Mouse (Mus musculus) gastrocnemius, adult 18-20 months (tissue): ENCODE measurements around the gene Bach2. TPM values are rescaled to one million over a fixed set of nuclear protein-coding genes. Genes with fewer than 3 reads are reported as not detected.

Experiments used
- DNase-seq: peaks from one replicate; pipeline ENCODE4 v3.0.0; 2021; ENCODE audit warnings: low spot score
- total RNA-seq, 2 experiments: library from RNA; stranded (reverse); gene quantifications; 2 replicates each; pipeline ENCODE4 v1.2.3; 2021

The Bach2 gene
- total RNA-seq, 2 experiments from 2014 or later: 2.6 to 3.4 TPM

DNA sequence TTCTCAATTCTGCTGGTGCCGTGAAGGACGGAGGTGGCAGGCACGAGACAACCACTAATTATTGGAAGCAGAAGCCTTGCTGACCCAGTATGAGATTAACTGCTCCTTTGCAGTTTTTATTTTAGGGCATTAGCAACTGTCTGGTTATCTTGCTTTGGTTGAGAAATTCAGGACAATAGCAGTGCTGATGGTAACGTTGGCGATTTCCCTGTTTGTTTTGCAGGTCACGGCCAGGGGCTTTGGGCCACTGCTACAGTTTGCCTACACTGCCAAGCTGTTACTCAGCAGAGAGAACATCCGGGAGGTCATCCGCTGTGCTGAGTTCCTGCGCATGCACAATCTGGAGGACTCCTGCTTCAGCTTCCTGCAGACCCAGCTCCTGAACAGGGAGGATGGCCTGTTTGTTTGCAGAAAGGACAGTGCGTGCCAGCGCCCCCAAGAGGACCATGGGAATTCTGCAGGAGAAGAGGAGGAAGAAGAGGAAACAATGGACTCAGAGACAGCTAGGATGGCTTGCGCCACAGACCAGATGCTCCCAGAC lies 323.0 kb downstream of the Bach2 start:
- peak; percentile 23 for DNase-seq

DNA sequence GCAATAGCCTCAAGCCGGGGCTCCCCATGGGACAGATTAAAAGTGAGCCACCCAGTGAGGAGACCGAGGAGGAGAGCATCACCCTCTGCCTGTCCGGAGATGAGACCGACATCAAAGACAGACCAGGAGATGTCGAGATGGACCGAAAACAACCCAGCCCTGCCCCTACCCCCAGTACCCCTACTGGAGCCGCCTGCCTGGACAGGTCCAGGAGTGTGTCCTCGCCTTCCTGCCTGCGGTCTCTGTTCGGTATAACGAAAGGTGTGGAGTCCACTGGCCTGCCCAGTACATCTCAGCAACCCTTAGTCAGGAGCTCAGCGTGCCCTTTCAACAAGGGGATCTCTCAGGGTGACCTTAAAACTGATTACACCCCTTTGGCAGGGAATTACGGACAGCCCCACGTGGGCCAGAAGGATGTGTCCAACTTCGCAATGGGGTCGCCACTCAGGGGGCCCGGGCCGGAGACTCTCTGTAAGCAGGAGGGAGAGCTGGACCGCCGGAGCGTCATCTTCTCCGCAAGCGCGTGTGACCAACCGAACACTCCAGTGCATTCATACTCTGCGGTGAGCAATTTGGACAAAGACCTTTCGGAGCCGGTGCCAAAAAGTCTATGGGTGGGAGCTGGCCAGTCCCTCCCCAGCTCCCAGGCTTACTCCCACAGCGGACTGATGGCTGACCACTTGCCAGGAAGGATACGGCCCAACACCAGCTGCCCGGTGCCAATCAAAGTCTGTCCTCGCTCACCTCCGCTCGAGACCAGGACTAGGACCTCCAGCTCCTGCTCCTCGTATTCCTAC lies 323.9 kb downstream of the Bach2 start:
- no peak for DNase-seq

DNA sequence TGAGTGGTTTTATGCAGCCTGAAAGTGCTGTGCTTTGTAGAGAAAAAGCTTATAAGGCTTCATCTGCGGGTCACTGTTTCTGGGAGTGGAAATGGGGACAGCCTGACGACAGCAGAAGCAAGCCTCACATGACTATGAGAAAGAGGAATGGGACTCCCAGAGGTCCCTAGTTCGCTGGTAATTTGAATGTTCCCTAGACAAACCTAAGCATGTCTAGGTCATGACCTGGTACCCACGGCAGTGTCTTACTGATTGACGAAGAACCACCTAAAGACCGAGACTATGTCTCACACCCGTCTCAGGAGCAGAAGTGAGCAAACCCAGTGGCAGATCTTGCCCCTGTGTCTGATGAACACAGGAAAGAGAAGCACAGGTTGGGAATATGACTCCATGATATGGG lies 325.8 kb downstream of the Bach2 start:
- DNase-seq: no peak

DNA sequence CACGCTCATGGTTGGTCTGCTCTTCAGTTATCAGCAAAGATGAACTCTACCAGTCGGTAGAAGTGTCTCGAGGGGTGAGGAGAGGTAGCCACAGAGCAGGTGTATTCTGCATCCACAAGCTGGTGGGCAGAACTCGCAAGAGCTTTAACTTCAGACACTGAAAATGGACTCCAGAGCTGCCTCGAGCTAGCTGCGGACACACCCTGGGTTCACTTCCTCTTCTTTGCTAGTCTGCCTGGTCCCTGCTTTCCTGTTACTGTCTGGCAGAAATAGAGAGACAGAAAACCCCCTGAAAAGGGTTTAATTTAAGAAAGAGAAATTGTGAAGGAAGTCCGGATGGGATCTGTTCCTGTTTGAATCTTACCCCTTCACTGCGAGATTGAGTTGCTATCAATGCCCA lies 326.3 kb downstream of the Bach2 start:
- no peak for DNase-seq

- DNase-seq: no peak
These were observed 330.4 kb downstream of the Bach2 start for GRCm38 (mm10) chr4:32569054-32569453.

DNA sequence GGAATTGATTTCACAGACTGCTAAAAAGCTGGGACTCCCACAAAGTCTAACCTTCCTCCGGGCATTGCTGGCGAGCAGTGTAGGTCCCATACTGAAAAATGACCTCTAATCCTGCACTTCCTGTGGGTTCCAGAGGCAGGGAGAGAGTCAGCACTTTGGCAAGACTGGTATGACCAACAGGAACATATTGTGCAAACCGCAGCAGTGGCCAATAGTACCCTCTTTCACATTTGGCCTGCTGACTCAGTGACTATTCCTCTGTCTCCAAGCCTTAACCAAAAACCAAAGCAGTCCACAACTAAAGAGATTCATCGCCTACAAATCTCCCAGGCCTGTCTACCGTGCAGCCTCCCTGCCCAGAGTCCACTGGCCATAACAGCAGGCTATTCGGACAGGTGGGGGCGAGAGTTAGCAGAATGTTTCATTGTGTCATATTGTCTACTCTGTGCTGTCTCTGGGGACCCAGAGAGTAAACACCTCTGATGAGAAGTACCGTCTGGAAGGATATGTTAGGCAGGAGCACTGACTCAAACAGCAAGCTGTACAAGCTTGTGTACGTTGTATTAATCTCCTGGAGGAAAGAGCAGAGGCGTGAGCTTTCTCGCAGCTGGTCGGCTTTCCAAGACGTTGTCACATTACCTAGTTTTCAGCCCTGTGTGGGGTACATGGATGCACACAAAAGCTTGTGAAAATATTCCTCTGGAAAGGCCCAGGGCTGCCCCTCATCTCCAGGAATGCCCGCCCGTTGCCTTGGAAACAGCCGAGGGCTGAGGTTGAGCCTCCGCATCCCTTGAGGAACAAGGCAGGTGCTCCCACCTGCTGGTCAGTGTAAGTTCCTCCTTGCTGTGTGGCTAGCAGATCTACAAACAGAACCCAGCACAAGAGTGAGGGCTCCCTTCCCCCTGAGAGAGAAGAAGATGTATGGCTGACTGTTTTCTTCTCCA lies 331.7 kb downstream of the Bach2 start:
- peak; percentile 32 for DNase-seq

DNA sequence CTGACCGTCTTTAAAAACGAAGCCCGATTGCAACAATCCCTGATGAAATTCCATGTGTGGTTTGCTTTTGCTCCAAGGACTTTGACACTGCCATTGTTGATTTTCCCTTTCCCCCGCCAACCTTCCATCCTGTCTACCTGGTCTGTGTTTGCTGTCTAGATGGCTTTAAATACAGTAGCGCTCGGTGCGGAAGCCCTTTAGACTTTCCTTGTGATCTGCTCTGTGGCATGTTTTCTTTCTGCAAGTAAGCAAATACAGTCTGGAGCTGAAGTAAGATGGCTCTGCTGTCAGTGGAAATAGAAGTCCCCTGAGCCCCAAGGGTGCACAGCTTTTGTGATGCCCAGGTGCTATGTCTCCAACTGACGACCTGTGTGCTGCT lies 332.3 kb downstream of the Bach2 start:
- no peak for DNase-seq

DNA sequence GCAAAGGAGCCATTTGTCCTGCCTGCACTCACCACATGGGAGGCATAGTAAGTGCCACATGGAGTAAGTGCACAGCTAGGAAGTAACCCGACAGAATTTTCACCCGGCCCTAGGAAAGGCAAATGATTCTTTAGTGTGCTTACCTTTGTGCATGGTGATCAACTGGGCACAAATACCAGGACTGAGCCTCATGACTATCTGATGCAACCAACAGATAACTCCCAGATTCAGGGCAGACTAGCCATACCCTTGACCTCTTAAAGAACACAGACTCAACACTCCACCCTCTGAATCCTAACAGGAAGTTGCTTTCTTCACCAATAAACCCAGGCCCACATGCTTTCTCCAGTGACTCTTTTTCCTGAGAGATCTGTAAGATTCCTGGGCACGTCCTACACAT lies 332.8 kb downstream of the Bach2 start:
- DNase-seq: no peak

GRCm38 (mm10) chr4:32572118-32572517 lies 333.5 kb downstream of the Bach2 start:
- peak; percentile 70 for DNase-seq

DNA sequence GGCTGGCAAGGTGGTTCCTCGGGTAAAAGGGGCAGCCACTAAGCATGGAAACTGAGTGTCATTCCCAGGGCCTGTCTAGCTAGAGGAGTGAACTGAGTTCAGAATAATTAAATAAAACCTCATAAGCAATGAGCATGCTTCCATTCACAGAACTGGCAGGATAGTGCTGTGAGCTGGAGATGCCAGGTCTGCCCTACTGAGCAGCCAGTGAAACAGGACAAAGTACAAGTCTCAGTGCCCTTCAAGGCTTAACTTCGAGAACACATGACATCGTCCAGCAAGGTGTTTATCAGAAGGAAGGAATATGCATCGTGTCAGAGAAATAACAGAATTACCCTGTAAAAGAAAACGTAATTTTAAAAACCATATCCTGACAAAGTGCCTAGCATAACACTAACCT lies 335.0 kb downstream of the Bach2 start:
- no peak for DNase-seq

DNA sequence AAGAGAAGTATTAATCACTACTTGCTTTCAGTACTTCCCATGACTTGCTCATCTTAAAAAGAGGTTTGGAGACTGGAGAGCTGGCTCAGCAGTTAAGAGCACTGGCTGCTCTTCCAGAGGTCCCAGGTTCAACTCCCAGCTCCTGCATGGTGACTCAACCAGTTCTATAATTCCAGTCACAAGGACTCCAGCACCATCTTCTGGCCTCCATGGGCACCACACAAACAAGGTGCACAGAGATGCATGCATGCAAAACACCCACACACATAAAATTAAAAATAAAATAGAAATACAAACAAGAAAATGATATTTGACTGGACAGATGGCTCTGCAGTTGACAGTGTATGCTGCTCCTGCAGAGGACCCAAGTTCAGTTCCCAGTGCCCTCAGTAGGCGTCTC lies 336.0 kb downstream of the Bach2 start:
- DNase-seq: no peak

- DNase-seq: no peak
These were observed 336.6 kb downstream of the Bach2 start for GRCm38 (mm10) chr4:32575165-32575564.

DNA sequence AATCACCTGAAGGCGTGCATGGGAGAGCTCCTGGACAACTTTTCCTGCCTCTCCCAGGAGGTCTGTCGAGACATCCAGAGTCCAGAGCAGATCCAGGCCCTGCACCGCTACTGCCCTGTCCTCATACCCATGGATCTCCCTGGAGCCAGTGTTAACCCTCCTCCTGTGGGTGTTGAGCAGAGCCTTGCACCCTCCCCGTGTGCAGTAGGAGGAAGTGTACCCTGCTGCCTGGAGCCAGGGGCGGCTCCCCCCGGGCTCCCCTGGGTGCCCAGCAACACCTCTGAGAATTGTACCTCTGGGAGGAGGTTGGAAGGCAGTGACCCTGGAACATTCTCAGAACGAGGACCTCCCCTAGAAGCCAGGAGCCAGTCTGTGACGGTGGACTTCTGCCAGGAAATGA lies 341.2 kb downstream of the Bach2 start:
- no peak for DNase-seq

DNA sequence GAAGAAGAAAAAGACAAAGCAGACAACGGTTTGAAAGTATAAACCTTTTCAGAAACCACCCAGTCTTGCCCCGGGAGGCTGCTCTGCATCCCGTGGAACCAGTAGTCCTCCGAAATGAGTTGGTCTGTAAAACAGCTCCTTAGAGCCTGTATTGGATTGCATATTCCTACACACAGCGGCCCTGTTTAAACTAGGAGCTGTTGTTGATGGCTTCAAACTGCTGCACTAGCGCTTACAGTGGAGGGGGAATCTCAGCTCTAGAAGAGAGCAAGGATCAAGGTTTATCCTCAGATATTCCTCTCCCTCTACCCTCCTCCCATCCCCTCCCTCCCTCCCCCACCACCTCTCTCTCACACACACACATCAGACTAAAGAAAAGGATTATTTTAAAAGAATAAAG lies 345.6 kb downstream of the Bach2 start:
- no peak for DNase-seq

DNA sequence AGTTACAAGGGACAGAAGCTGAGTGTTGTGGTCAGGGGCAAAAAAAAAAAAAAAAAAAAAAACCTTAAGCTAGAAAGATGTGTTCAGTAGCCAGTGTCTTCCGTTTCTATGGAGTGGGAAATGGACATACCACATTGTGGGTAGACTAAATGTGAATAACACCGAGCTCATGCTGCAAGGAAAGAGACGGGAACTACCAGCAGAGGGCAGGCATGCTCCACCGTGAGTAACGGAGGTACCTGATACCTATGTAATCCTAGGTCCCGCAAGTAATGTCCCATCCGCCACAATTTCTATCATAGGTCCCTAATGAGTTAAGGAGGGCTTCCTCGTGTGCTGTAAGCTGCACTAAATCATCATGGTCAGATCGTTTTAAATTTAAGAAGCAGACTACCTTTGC lies 348.0 kb downstream of the Bach2 start:
- DNase-seq: peak; percentile 39

DNA sequence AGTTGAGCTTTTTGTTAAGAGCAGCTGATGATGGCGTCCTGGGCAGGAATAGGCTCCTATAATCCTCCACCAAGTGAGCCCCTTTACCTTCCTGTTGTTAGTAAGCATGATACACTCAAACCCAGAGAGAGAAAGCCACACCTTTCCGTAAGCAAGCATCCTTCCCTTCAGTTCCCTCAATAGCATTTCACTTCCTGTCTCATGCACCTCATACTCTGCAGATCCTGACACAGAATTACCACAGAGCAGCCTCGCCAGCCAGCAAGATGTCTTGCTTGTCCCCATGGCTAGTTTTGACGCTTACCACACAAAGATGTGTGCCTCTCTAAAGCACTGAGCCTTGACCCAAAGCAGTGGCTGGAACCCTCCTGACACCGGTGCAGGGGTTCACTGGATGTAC lies 348.9 kb downstream of the Bach2 start:
- DNase-seq: no peak

- DNase-seq: no peak
These were observed 349.6 kb downstream of the Bach2 start for GRCm38 (mm10) chr4:32588237-32588636.

GRCm38 (mm10) chr4:32601135-32601534 lies 362.5 kb downstream of the Bach2 start:
- DNase-seq: peak; percentile 18

DNA sequence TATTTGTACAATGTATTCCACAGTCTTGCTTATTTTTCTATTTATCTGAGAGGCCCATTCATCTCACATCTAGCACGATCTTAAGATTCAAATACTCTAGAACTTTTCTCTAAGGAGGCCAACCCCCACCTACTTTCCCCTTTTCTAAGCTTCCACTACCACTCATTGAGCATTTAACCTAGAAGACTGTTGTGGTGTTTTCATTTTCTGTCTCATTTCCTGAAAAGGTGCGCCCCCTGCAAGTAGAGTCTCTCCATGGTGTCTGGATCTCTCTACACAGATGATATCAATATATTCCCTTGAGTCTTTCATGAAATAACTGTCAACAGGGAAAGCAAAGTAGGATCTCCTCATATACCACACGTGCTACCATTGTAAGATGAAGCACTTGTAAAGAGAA lies 364.1 kb downstream of the Bach2 start, which contains the start of gene Gja10:
Gene Gja10 (minus strand): TSS at position 101 of the 400 bp plus-strand sequence.
- DNase-seq: no peak

- DNase-seq: peak; percentile 99
These were observed 376.7 kb downstream of the Bach2 start, which contains the start of gene Casp8ap2 for GRCm38 (mm10) chr4:32615034-32615881. TSS of gene Casp8ap2 (plus strand) at chr4:32615451.

DNA sequence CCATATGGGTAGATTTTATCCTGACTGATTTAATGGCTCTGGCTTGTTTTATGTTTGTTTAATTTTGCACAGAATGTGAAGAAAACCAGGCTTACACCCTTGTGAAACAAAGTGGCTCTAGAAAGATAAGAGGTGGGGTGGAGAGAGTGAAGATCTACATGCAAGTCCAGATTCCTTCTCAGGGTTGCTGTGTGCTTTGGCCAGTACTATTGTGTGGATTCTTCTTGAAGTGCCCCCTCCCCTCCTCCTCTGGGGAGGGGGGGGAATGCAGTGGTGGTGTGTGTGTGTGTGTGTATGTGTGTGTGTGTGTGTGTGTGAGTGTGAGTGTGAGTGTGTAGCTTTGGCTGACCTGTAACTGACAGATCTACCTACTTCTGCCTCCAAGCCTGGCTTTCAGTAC lies 383.0 kb downstream of the Bach2 start:
- no peak for DNase-seq
